Mouse (Mus musculus) stomach, embryonic 15.5 days (tissue): ENCODE data around the gene Arhgap27. TPM values are rescaled to one million over a fixed set of nuclear protein-coding genes. Genes with fewer than 3 reads are reported as not detected.
"Not testable (repeated sequence)": the region's sequence is repeated elsewhere in the genome, so short reads cannot be mapped to it uniquely, and the experiment has no call there.

Experiments used
- ATAC-seq: fragments of 200-750 bp; cut with Nextera tagmentation; 2 replicates; pipeline ENCODE4 v1.8.0; 2017; ENCODE audit warnings: low read depth, moderate number of reproducible peaks, moderate TSS enrichment; ENCODE audit not compliant: insufficient read depth, low FRiP score
- H3K27ac ChIP-seq: fragments of 300-500 bp; sonication (generic); 2 replicates; pipeline ENCODE4 v1.5.1; 2015; ENCODE audit warnings: mild to moderate bottlenecking, inconsistent platforms
- H3K27me3 ChIP-seq: fragments of 300-500 bp; sonication (generic); replicated peaks from 2 replicates; pipeline ENCODE4 v1.6.1; 2015; ENCODE audit warnings: inconsistent platforms
- H3K36me3 ChIP-seq: fragments of 300-500 bp; sonication (generic); 2 replicates; pipeline ENCODE4 v1.6.1; 2015; ENCODE audit warnings: inconsistent platforms
- H3K4me1 ChIP-seq: fragments of 300-500 bp; sonication (generic); 2 replicates; pipeline ENCODE4 v1.6.1; 2015; ENCODE audit warnings: inconsistent platforms
- H3K4me2 ChIP-seq: fragments of 300-500 bp; sonication (generic); 2 replicates; pipeline ENCODE4 v1.6.1; 2015; ENCODE audit warnings: mild to moderate bottlenecking, inconsistent platforms
- H3K4me3 ChIP-seq: fragments of 300-500 bp; sonication (generic); replicated peaks from 2 replicates; pipeline ENCODE4 v1.5.1; 2015; ENCODE audit warnings: inconsistent platforms
- H3K9ac ChIP-seq: fragments of 300-500 bp; sonication (generic); 2 replicates; pipeline ENCODE4 v1.6.1; 2015; ENCODE audit warnings: inconsistent platforms
- H3K9me3 ChIP-seq: fragments of 300-500 bp; sonication (generic); 2 replicates; pipeline ENCODE4 v1.6.1; 2016; ENCODE audit warnings: inconsistent platforms
- WGBS: fragments of 180-500 bp; shearing (Covaris S2); methylation state at CpG from one replicate; pipeline ENCODE4 v1.1.7; 2015; 5-methylcytosine and 5-hydroxymethylcytosine counted together
- polyA plus RNA-seq: library from polyadenylated mRNA; unstranded; fragments of >200 nt; fragmentation: Nextera tagmentation; extraction: Ambion mirVana; gene quantifications from 2 replicates; pipeline ENCODE4 v1.2.1, GENCODE M21; 2015

Arhgap27 gene
- polyA plus RNA-seq, 1 experiment from 2014 or later = 21.5 TPM

DNA sequence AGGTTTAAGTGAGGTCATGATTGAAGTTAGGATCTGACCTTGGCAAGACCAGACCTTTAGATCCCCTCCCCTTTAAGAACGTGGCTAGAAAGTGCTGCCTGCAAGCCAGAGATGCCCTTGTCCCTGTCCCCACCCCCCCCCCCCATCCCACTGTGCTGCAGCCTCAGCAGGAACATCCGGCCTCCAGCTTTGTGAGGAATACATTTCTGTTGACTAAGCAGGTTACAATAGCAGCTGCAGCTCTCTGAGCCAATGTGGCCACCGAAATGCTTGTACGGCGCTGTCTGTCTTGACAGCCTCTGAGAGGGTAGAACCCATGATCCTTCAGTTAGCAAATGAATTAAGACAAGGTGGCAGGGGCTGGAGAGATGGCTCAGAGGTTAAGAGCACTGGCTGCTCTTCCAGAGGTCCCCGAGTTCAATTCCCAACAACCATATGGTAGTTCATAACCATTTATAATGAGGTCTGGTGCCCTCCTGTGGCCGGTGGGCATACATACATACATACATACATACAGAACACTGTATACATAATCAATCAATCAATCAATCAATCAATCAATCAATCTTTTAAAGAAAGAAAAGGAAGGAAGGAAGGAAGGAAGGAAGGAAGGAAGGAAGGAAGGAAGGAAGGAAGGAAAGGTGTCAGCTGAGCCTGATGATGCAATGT is 32.7 kb downstream of the Arhgap27 start:
- no peak overlapping the region for H3K27ac ChIP-seq
- H3K9ac ChIP-seq = no peak overlapping the region
- WGBS = 62% methylated on average over 7 of the region's 7 CpGs
- no peaks in the 10 kb centered on the region for H3K9me3 ChIP-seq
- no peak for ATAC-seq
- no peaks in the 10 kb centered on the region for H3K36me3 ChIP-seq
- H3K4me1 ChIP-seq = peaks cover 18% of the 10 kb centered on the region
- no peak overlapping the region for H3K4me3 ChIP-seq
- peaks cover 24% of the 10 kb centered on the region for H3K27me3 ChIP-seq
- no peak overlapping the region for H3K4me2 ChIP-seq

GRCm38 (mm10) chr11:103326950-103327349 is 36.5 kb downstream of the Arhgap27 start:
- H3K27ac ChIP-seq = no peak overlapping the region
- H3K36me3 ChIP-seq = no peaks in the 10 kb centered on the region
- H3K4me1 ChIP-seq = no peaks in the 10 kb centered on the region
- 0 out of 2 replicates have a peak, but pooled peaks cover under 1% of the 10 kb centered on the region for H3K27me3 ChIP-seq
- no peak for ATAC-seq
- no peak overlapping the region for H3K9ac ChIP-seq
- no peak overlapping the region for H3K4me3 ChIP-seq
- WGBS = 17% methylated on average over 5 of the region's 5 CpGs
- no peaks in the 10 kb centered on the region for H3K9me3 ChIP-seq
- H3K4me2 ChIP-seq = no peak overlapping the region

GRCm38 (mm10) chr11:103325172-103325571 is 38.3 kb downstream of the Arhgap27 start:
- no peak overlapping the region for H3K27ac ChIP-seq
- no peaks in the 10 kb centered on the region for H3K36me3 ChIP-seq
- no peak overlapping the region for H3K9ac ChIP-seq
- WGBS = 11% methylated on average over 8 of the region's 8 CpGs
- no peaks in the 10 kb centered on the region for H3K27me3 ChIP-seq
- H3K4me1 ChIP-seq = no peaks in the 10 kb centered on the region
- H3K9me3 ChIP-seq = no peaks in the 10 kb centered on the region
- no peak for ATAC-seq
- H3K4me3 ChIP-seq = no peak overlapping the region
- no peak overlapping the region for H3K4me2 ChIP-seq

DNA sequence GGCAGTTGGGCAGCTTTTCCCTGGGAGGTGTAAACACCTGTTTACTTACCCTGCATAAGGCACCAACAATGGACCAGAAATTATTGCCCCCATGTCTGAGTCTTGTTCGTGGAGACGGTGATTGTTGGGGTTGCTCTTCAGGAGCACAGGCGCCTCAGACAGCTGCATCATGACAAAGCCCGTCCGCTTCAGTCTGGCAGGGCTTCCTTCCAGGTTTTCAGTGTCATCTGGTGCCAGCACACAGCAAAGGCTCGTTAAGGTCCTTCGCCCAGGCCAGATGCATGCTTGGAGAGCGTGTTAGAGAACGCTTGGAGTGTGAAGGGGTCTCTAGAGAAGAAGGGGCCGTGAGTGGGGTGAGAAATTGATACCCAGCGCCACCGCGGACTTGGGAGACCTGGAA is 38.8 kb downstream of the Arhgap27 start:
- 50% methylated on average over 13 of the region's 13 CpGs for WGBS
- no peak overlapping the region for H3K27ac ChIP-seq
- H3K36me3 ChIP-seq = no peaks in the 10 kb centered on the region
- no peaks in the 10 kb centered on the region for H3K4me1 ChIP-seq
- H3K4me3 ChIP-seq = no peak overlapping the region
- no peak overlapping the region for H3K4me2 ChIP-seq
- H3K9me3 ChIP-seq = no peaks in the 10 kb centered on the region
- ATAC-seq = no peak
- no peaks in the 10 kb centered on the region for H3K27me3 ChIP-seq
- H3K9ac ChIP-seq = no peak overlapping the region

GRCm38 (mm10) chr11:103322832-103323231 is 40.7 kb downstream of the Arhgap27 start:
- H3K4me3 ChIP-seq, H3K27ac ChIP-seq, H3K4me1 ChIP-seq, H3K9me3 ChIP-seq, ATAC-seq, H3K9ac ChIP-seq, H3K27me3 ChIP-seq, H3K36me3 ChIP-seq, H3K4me2 ChIP-seq: not testable (repeated sequence)
- WGBS = 27% methylated on average over 4 of the region's 4 CpGs

DNA sequence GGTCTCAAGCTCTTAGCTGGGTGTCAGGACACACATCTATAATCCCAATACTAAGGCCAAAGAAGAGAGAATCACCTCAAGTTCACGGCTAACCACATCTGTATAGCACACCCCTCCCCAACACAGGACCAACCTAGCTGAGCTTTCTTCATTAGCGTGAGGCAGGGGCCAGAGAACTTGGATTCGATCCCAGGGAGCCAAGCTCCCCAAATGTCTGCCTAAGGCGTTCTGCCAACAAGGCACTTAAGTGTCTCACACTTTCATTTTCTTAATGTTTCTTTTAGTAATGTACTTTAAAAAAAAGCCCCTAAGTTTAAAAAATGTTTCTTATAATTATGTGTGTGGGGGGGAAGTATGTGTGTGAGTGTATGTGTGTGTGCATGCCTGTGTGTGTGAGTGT is 42.8 kb downstream of the Arhgap27 start:
- 31% methylated on average over 4 of the region's 4 CpGs for WGBS
- Histone ChIP-seq H3K4me3 (no peak overlapping the region), H3K27ac (no peak overlapping the region), H3K4me2 (no peak overlapping the region), H3K27me3 (no peaks in the 10 kb centered on the region), H3K9ac (no peak overlapping the region), H3K9me3 (no peaks in the 10 kb centered on the region), H3K36me3 (no peaks in the 10 kb centered on the region), H3K4me1 (no peaks in the 10 kb centered on the region)
- ATAC-seq = no peak

- H3K36me3 ChIP-seq = no peaks in the 10 kb centered on the region
- H3K4me1 ChIP-seq = 0 out of 2 replicates have a peak, but pooled peaks cover under 1% of the 10 kb centered on the region
- no peaks in the 10 kb centered on the region for H3K27me3 ChIP-seq
- no peak overlapping the region for H3K4me3 ChIP-seq
- no peak for ATAC-seq
- no peak overlapping the region for H3K9ac ChIP-seq
- WGBS = 72% methylated on average over 8 of the region's 8 CpGs
- no peak overlapping the region for H3K27ac ChIP-seq
- H3K9me3 ChIP-seq = no peaks in the 10 kb centered on the region
- no peak overlapping the region for H3K4me2 ChIP-seq
Measured at GRCm38 (mm10) chr11:103320196-103320595, 43.3 kb downstream of the Arhgap27 start.

GRCm38 (mm10) chr11:103318042-103318441 is 45.5 kb downstream of the Arhgap27 start:
- WGBS = 77% methylated on average over 1 of the region's 1 CpGs
- no peak overlapping the region for H3K4me2 ChIP-seq
- no peak for ATAC-seq
- no peak overlapping the region for H3K9ac ChIP-seq
- no peaks in the 10 kb centered on the region for H3K36me3 ChIP-seq
- no peaks in the 10 kb centered on the region for H3K9me3 ChIP-seq
- no peak overlapping the region for H3K4me3 ChIP-seq
- H3K27me3 ChIP-seq = no peaks in the 10 kb centered on the region
- 0 out of 2 replicates have a peak, but pooled peaks cover 5% of the 10 kb centered on the region for H3K4me1 ChIP-seq
- H3K27ac ChIP-seq = no peak overlapping the region

GRCm38 (mm10) chr11:103315379-103315778 is 48.1 kb downstream of the Arhgap27 start:
- 59% methylated on average over 5 of the region's 5 CpGs for WGBS
- Histone ChIP-seq H3K4me3 (no peak overlapping the region), H3K4me1 (peaks cover 12% of the 10 kb centered on the region; the same call in 1 of the 2 replicates), H3K27ac (no peak overlapping the region), H3K36me3 (no peaks in the 10 kb centered on the region), H3K27me3 (no peaks in the 10 kb centered on the region), H3K9me3 (no peaks in the 10 kb centered on the region), H3K4me2 (no peak overlapping the region), H3K9ac (no peak overlapping the region)
- ATAC-seq = no peak

- peaks cover 12% of the 10 kb centered on the region; the same call in 1 of the 2 replicates for H3K4me1 ChIP-seq
- no peak overlapping the region for H3K27ac ChIP-seq
- H3K4me2 ChIP-seq = no peak overlapping the region
- WGBS = 54% methylated on average over 10 of the region's 10 CpGs
- no peak overlapping the region for H3K9ac ChIP-seq
- ATAC-seq = no peak
- H3K9me3 ChIP-seq = no peaks in the 10 kb centered on the region
- no peaks in the 10 kb centered on the region for H3K36me3 ChIP-seq
- no peaks in the 10 kb centered on the region for H3K27me3 ChIP-seq
- H3K4me3 ChIP-seq = no peak overlapping the region
Measured at GRCm38 (mm10) chr11:103314736-103315374, 48.6 kb downstream of the Arhgap27 start.

- WGBS = 74% methylated on average over 6 of the region's 6 CpGs
- Histone ChIP-seq H3K36me3 (no peaks in the 10 kb centered on the region), H3K27me3 (no peaks in the 10 kb centered on the region), H3K27ac (no peak overlapping the region), H3K4me3 (no peak overlapping the region), H3K4me2 (no peak overlapping the region), H3K4me1 (peaks cover 12% of the 10 kb centered on the region; the same call in 1 of the 2 replicates), H3K9me3 (no peaks in the 10 kb centered on the region), H3K9ac (no peak overlapping the region)
- ATAC-seq = no peak
Measured at GRCm38 (mm10) chr11:103313542-103313941, 50.0 kb downstream of the Arhgap27 start.

GRCm38 (mm10) chr11:103312655-103313255 is 50.7 kb downstream of the Arhgap27 start:
- 61% methylated on average over 8 of the region's 8 CpGs for WGBS
- no peak for ATAC-seq
- Histone ChIP-seq H3K4me1 (peaks cover 12% of the 10 kb centered on the region; the same call in 1 of the 2 replicates), H3K9ac (no peak overlapping the region), H3K4me3 (no peak overlapping the region), H3K36me3 (no peaks in the 10 kb centered on the region), H3K9me3 (no peaks in the 10 kb centered on the region), H3K27me3 (no peaks in the 10 kb centered on the region), H3K4me2 (no peak overlapping the region), H3K27ac (no peak overlapping the region)
